Mouse (Mus musculus) forebrain, embryonic 11.5 days (tissue): ENCODE results near the gene Vps26c. TPM values are rescaled to one million over a fixed set of nuclear protein-coding genes. Genes with fewer than 3 reads are reported as not detected.
"Not testable (repeated sequence)": the region's sequence is repeated elsewhere in the genome, so short reads cannot be mapped to it uniquely, and the experiment has no call there.

ENCODE experiments used
- ATAC-seq: fragments of 200-750 bp; cut with Nextera tagmentation; replicated peaks from 2 replicates; pipeline ENCODE4 v1.8.0; 2017; ENCODE audit warnings: moderate TSS enrichment; ENCODE audit not compliant: low FRiP score
- DNase-seq: peaks from one replicate; pipeline ENCODE4 v3.0.0-alpha.2; 2017; ENCODE audit warnings: low spot score
- H3K27ac ChIP-seq: fragments of 300-500 bp; sonication (generic); 2 replicates; pipeline ENCODE4 v1.5.1; 2014; ENCODE audit warnings: low read depth, low read length
- H3K27me3 ChIP-seq: fragments of 300-500 bp; sonication (generic); 2 replicates; pipeline ENCODE4 v1.6.1; 2014; ENCODE audit warnings: mild to moderate bottlenecking, low read length, mixed read lengths; ENCODE audit not compliant: control insufficient read depth, insufficient read depth
- H3K36me3 ChIP-seq: fragments of 300-500 bp; sonication (generic); 2 replicates; pipeline ENCODE4 v1.6.1; 2014; ENCODE audit warnings: mild to moderate bottlenecking, low read length, moderate library complexity, mixed read lengths; ENCODE audit not compliant: control insufficient read depth, insufficient read depth
- H3K4me1 ChIP-seq: fragments of 300-500 bp; sonication (generic); replicated peaks from 2 replicates; pipeline ENCODE4 v1.6.1; 2014; ENCODE audit warnings: low read length, mixed read lengths; ENCODE audit not compliant: control insufficient read depth, insufficient read depth
- H3K4me2 ChIP-seq: fragments of 300-500 bp; sonication (generic); 2 replicates; pipeline ENCODE4 v1.6.1; 2014; ENCODE audit warnings: low read depth, mild to moderate bottlenecking, low read length, moderate library complexity, mixed read lengths; ENCODE audit not compliant: severe bottlenecking
- H3K4me3 ChIP-seq: fragments of 300-500 bp; sonication (generic); 2 replicates; pipeline ENCODE4 v1.5.1; 2014; ENCODE audit warnings: low read depth, low read length
- H3K9ac ChIP-seq: fragments of 300-500 bp; sonication (generic); 2 replicates; pipeline ENCODE4 v1.6.1; 2014; ENCODE audit warnings: low read length
- H3K9me3 ChIP-seq: fragments of 300-500 bp; sonication (generic); 2 replicates; pipeline ENCODE4 v1.6.1; 2016; ENCODE audit warnings: low read length, mixed read lengths; ENCODE audit not compliant: control insufficient read depth
- WGBS: fragments of 180-500 bp; shearing (Covaris S2); extraction: QIAGEN DNeasy Blood & Tissue Kit; methylation state at CpG from one replicate; pipeline ENCODE4 v1.1.7; 2014; 5-methylcytosine and 5-hydroxymethylcytosine counted together
- polyA plus RNA-seq: library from polyadenylated mRNA; unstranded; fragments of >200 nt; fragmentation: Nextera tagmentation; extraction: Ambion mirVana; gene quantifications from 2 replicates; pipeline ENCODE4 v1.2.1, GENCODE M21; 2014

The Vps26c gene
- polyA plus RNA-seq, 1 experiment from 2014 or later = 51.3 TPM

DNA sequence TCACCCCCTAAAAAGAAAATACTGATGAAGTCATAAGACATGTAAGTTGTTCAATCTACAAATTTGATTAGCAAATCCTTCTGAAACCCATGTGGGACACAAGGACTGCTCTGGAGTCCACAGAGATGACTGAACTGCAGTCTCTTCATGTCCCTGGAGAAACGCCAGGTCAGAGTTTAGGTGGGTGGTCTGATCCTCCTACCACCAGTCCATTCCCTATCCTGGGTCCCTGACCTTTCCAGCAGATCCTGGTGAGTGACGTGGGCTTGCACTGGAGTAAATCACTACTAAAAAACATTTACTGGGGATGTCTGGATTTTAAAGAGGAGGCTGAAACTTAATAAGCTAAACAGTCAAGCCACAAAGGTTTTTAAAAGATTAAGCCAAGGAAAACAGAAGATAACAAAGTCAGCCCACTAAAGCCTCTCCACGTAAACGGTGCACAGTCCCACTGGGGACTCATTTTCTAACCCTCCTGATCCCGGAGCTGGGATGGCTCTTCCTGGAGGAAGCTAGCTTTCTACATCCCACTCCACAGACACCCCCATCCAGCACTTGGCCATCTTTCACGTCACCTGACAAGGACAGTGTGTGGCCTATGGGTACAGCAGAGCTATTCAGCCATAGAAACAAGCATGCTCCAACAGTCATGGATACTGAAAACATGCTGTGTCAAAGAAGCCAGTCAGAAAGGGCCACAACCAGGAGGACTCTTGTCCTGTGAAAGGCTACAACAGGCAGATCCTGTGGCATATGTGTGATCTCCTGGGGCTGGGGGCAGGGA, 2.8 kb downstream of the Vps26c start:
- peaks cover 8% of the 10 kb centered on the region for H3K4me1 ChIP-seq
- no peaks in the 10 kb centered on the region for H3K27me3 ChIP-seq
- H3K4me2 ChIP-seq = no peak overlapping the region
- DNase-seq (no peak), ATAC-seq (no peak)
- no peak overlapping the region for H3K4me3 ChIP-seq
- no peaks in the 10 kb centered on the region for H3K9me3 ChIP-seq
- H3K36me3 ChIP-seq = no peaks in the 10 kb centered on the region
- WGBS = 78% methylated on average over 6 of the region's 6 CpGs
- H3K27ac ChIP-seq = no peak overlapping the region
- no peak overlapping the region for H3K9ac ChIP-seq

DNA sequence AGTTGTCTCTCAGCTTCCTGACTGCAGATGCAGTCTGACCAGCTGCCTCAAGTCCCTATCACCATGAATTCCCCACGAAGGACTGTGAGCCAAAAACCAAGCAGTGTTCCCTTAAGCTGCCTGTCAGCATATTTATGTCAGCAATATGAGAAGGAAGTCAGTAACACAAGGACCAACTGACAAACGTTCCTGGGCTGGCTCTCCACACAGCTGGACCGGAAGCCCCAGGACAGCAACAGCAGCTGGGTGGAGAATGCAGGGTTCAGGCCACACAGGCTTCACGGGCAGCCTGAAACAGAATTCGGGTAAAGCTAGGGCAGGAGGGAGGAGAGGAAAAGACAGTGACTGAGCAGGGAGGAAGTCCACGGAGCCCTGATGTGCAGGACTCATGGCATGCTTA, 7.6 kb downstream of the Vps26c start:
- WGBS = 61% methylated on average over 6 of the region's 6 CpGs

DNA sequence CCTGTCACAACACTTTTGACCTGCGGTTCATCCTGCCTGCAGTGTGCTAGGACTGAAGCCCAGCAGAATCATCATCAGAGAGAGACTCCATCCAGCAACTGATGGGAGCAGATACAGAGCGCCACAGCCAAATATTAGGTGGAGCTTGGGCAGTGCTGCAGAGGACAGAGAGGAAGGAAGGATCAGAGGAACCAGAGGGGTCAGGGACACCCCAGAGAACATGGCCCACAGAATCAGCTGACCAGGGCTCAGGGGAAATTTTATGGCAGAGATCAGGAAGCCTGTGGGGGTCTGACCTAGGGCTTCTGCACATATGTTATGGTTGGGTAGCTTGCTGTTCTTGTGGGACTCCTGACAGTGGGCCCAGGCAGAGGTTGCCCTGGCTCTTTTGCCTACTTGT, 9.0 kb downstream of the Vps26c start:
- no peak overlapping the region for H3K27ac ChIP-seq
- DNase-seq (no peak), ATAC-seq (no peak)
- H3K4me3 ChIP-seq = no peak overlapping the region
- no peaks in the 10 kb centered on the region for H3K36me3 ChIP-seq
- 96% methylated on average over 2 of the region's 2 CpGs for WGBS
- H3K27me3 ChIP-seq = no peaks in the 10 kb centered on the region
- H3K9me3 ChIP-seq = no peaks in the 10 kb centered on the region
- H3K4me1 ChIP-seq = no peaks in the 10 kb centered on the region
- H3K9ac ChIP-seq = no peak overlapping the region
- no peak overlapping the region for H3K4me2 ChIP-seq

More for the DNA sequence above, 7.6 kb downstream of the Vps26c start:
- H3K27me3 ChIP-seq = no peaks in the 10 kb centered on the region
- H3K27ac ChIP-seq = no peak overlapping the region
- H3K4me2 ChIP-seq = no peak overlapping the region
- no peaks in the 10 kb centered on the region for H3K36me3 ChIP-seq
- H3K9ac ChIP-seq = no peak overlapping the region
- ATAC-seq (no peak), DNase-seq (no peak)
- H3K4me1 ChIP-seq = no peaks in the 10 kb centered on the region
- H3K9me3 ChIP-seq = no peaks in the 10 kb centered on the region
- H3K4me3 ChIP-seq = no peak overlapping the region

DNA sequence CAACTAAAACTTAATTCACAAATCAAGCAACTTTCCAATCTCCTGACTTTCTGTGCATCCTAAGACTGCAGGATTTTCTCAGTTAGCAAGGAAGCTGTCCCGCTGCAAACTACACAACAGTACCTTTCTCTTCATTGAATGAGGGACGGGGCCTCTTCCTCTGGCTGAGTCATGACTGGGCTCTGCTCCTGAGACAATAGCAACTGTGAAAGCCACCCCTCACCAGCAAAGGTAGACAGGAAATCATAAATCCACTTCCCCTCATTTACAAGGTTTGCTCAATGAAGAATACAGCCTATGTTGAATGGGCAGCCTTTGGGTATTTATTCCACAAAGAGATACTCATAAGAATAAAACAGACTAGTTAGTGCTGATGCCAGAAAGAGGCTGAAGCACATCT, 16.6 kb downstream of the Vps26c start:
- no peak for ATAC-seq
- H3K27me3 ChIP-seq = no peaks in the 10 kb centered on the region
- H3K4me2 ChIP-seq = no peak overlapping the region
- H3K4me3 ChIP-seq = no peak overlapping the region
- WGBS = 86% methylated on average over 2 of the region's 2 CpGs
- H3K36me3 ChIP-seq = no peaks in the 10 kb centered on the region; the same call in 1 of the 2 replicates
- H3K9me3 ChIP-seq = no peaks in the 10 kb centered on the region
- H3K9ac ChIP-seq = no peak overlapping the region
- H3K4me1 ChIP-seq = no peaks in the 10 kb centered on the region
- H3K27ac ChIP-seq = no peak overlapping the region
- DNase-seq = no peak

DNA sequence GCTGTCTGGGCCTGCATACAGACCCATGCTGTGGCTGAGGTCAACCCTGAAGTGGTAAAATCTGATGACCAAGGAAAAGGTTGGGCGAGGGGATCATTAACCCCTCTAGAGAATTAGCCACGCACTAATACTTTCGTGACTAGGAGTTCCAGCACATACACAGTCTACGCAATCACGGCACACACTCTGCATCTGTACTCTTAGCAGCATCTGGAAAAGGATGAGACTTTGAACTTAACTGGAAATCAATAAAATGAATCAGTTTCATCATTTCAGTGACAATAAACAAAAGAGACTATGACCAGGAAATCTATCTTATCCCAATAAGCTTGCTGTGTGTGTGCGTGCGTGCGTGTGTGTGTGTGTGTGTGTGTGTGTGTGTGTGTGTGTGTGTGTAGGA, 17.9 kb downstream of the Vps26c start:
- ATAC-seq = no peak
- WGBS = 92% methylated on average over 8 of the region's 8 CpGs
- H3K27ac ChIP-seq = no peak overlapping the region
- H3K4me2 ChIP-seq = no peak overlapping the region
- no peaks in the 10 kb centered on the region; the same call in 1 of the 2 replicates for H3K36me3 ChIP-seq
- H3K27me3 ChIP-seq = no peaks in the 10 kb centered on the region
- no peak overlapping the region for H3K4me3 ChIP-seq
- no peak for DNase-seq
- H3K4me1 ChIP-seq = no peaks in the 10 kb centered on the region
- no peak overlapping the region for H3K9ac ChIP-seq
- H3K9me3 ChIP-seq = no peaks in the 10 kb centered on the region

DNA sequence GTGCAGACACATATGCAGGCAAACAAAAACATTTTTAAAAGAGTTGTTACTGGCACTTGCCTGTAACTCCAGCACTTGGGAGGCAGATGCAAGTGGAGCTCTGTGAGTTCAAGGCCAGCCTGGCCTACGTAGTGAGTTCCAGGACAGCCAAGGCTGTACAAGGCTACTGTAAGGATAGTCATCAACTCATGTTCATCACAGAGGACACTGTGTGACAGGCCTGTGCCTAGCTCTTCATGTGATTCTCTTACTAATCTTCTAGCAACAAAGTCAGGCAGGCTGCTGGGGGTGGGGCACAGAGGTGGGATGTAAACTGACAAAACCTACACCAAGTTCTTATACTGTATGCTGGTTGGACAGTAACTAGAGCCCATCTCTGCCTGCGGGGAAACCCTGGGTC, 19.6 kb downstream of the Vps26c start:
- no peak overlapping the region for H3K4me2 ChIP-seq
- 94% methylated on average over 2 of the region's 2 CpGs for WGBS

DNA sequence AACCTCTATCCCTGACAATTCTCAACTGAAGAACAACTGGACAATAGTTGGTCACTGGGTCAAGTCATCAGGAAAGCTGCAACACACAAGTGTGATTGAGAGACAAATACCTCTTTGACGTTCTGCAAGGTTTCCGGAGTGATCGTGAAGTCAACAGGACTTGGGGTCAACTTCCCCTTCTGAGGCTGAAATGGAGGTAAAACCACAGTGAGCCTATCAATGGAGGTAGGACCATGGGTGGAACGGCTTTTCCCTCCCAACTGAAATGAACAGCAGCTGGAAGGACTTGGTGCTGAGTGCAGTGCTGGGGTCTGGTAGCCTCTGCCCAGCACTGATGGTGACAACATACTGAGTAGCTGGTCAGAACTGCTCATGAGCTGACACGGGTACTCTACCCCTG, 22.4 kb downstream of the Vps26c start:
- H3K9me3 ChIP-seq = no peaks in the 10 kb centered on the region
- no peak overlapping the region for H3K4me3 ChIP-seq
- H3K4me2 ChIP-seq = no peak overlapping the region
- no peak overlapping the region for H3K27ac ChIP-seq
- DNase-seq = no peak
- H3K27me3 ChIP-seq = no peaks in the 10 kb centered on the region
- WGBS = 91% methylated on average over 5 of the region's 5 CpGs
- H3K9ac ChIP-seq = no peak overlapping the region
- H3K4me1 ChIP-seq = no peaks in the 10 kb centered on the region
- no peak for ATAC-seq
- H3K36me3 ChIP-seq = no peaks in the 10 kb centered on the region; the same call in 1 of the 2 replicates

More for the DNA sequence above, 19.6 kb downstream of the Vps26c start:
- DNase-seq (no peak), ATAC-seq (no peak)
- Histone ChIP-seq H3K9me3 (no peaks in the 10 kb centered on the region), H3K27ac (no peak overlapping the region), H3K4me3 (no peak overlapping the region), H3K4me1 (no peaks in the 10 kb centered on the region), H3K27me3 (no peaks in the 10 kb centered on the region), H3K9ac (no peak overlapping the region), H3K36me3 (no peaks in the 10 kb centered on the region; the same call in 1 of the 2 replicates)

DNA sequence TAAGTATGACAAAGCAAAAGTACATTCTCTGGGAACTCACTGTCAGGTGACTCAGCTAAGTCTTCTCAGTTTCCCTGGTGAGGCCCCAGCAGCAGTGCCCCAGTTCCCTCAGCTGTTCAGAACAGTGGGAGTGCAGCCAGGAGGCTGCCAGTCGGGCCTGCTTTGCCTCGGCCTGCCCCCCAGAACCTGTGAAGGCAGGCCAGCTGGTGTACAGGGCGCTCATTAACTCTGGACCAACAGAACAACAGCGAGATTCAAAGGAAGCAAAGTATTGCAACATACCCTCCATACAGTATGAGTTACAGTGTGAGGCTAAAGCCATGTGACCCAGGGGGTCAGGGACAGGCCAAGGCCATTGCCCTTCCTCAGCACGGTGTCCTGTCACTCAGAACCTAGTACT, 28.7 kb downstream of the Vps26c start:
- ATAC-seq (no peak), DNase-seq (no peak)
- Histone ChIP-seq H3K27me3 (no peaks in the 10 kb centered on the region), H3K4me3 (no peak overlapping the region), H3K36me3 (peaks cover 2% of the 10 kb centered on the region; the same call in 1 of the 2 replicates), H3K4me1 (no peaks in the 10 kb centered on the region), H3K9ac (no peak overlapping the region), H3K27ac (no peak overlapping the region), H3K9me3 (no peaks in the 10 kb centered on the region), H3K4me2 (no peak overlapping the region)
- WGBS = 96% methylated on average over 5 of the region's 5 CpGs

DNA sequence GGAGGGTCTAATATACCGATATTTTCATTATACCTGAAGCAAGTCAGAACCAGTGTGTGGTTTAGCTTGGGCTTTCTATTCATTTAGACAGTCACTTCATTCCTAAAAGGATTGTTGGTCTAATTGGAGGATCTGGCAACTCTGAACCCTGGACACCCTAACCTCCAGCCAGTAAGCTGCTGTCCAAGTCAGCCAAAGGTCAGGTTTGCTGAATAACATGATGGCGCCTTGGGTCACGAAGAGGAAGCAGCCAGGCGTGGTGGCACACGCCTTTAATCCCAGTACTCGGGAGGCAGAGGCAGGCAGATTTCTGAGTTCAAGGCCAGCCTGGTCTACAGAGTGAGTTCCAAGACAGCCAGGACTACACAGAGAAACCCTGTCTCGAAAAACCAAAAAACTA, 29.5 kb downstream of the Vps26c start:
- H3K36me3 ChIP-seq, H3K27me3 ChIP-seq, H3K4me1 ChIP-seq, H3K4me3 ChIP-seq, H3K9me3 ChIP-seq, H3K4me2 ChIP-seq, ATAC-seq, H3K27ac ChIP-seq, H3K9ac ChIP-seq, DNase-seq: not testable (repeated sequence)
- 96% methylated on average over 7 of the region's 7 CpGs for WGBS
